Mouse (Mus musculus) brain, adult 2 months (tissue): ENCODE data around the gene Map3k7.

Source experiments
- DNase-seq: peaks from one replicate; pipeline ENCODE4 v3.0.0; 2011; ENCODE audit warnings: low read depth, low spot score

The Map3k7 gene

GRCm38 (mm10) chr4:31963354-31964193 is at the start of gene Map3k7:
Gene Map3k7 (plus strand): TSS chr4:31964097.
- peak; percentile 98 for DNase-seq

DNA sequence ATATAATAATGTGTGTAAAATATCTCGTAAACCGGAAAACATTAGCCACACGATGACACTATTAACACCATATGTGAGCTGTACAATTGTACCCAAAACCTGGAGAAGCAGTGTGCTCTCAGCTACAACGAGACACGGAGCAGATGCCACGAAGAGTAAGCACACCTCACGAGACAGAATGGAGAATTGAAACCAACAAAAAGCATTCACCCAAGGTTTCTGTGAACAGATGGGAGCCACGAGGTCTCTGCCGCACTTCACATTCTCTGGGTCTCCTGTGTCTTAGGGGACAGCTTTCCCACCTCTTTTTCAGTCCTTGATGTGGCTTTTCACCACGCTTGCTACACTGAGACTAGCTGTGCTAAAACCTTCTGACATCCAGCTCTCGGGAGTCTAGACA is 48.8 kb upstream of the Map3k7 start:
- no peak for DNase-seq

DNA sequence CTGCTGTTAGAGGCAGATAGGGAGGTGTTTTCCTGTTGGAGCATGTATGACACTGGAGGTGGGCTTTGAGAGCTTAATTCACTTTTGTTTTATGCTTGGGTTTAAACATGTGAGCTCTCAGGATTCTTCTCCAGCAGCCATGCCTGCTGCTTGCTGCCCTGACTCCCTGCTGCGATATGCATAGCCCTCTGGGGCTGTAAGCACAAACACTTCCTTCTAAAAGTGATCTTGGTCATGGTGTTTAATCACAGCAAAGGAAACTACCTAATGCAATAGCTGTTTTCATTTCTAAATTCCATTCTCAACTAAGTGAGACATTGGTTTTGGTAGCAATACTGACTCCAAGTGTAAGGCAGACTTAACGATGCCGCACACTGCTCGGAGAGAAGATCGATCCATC is 45.2 kb upstream of the Map3k7 start:
- DNase-seq, result no peak

GRCm38 (mm10) chr4:31922215-31922614 is 41.7 kb upstream of the Map3k7 start:
- no peak for DNase-seq

GRCm38 (mm10) chr4:31923437-31923836 is 40.5 kb upstream of the Map3k7 start:
- no peak for DNase-seq

- no peak for DNase-seq
These were observed 39.4 kb upstream of the Map3k7 start for GRCm38 (mm10) chr4:31924301-31925185.

- no peak for DNase-seq
These were observed 30.7 kb upstream of the Map3k7 start for GRCm38 (mm10) chr4:31933171-31933570.

- DNase-seq, result no peak
These were observed 28.0 kb upstream of the Map3k7 start for GRCm38 (mm10) chr4:31935831-31936306.

GRCm38 (mm10) chr4:31936358-31936757 is 27.5 kb upstream of the Map3k7 start:
- DNase-seq, result no peak

DNA sequence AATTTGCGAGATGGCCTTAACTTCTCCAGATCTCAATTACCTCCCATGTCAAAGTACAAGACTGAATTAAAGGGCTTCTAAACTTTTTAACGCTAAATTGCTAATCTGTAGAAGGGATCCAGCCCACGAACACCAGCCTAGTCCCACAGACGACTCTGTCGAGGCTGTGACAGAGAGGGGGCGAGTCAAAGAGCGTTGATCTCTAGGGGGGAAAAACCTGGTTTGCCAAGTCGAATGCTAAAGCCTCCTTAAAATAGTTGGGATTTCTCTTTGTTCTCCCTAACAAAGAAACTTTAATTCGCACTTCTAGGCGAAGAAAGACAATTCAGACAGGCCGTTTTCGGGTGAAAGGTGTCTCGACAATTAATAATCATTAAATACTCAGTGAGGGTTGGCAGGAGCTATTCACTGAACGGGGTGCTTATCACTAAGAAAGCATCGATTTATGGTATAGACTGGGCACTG is 27.0 kb upstream of the Map3k7 start:
- no peak for DNase-seq

GRCm38 (mm10) chr4:31937376-31938281 is 26.3 kb upstream of the Map3k7 start:
- DNase-seq, result no peak

DNA sequence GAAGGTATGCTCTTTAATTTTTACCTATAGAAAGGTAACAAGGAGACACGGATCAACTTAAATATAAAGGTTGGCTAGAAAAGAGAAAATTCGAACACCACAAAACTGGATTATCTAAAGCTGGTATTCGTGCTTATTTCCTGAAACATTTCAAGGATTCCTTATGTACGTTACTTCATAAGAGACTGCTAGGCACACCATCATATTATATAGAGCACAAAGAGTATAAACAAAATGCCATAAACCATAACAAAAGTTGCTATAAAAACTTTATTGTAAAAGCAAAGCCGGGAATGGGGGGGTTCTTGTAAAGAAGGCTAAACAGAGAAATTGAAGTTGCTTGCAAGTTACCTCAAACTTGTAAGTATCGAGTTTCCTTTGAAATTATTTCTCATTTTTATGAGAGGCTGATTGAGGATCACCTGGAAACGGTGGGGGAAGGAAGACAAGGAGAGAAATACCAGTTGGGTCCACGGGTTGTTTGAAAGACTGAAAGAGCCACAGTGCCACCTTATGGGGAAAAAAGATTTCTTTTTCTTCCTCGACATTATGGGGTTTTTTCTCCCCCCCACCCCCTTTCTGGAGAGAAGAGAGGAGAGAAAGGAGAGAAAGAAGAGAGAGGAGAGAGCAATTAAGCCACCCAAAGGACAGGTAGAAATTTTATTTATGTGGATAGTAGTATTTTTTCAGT is 25.3 kb upstream of the Map3k7 start:
- peak; percentile 69 for DNase-seq

- DNase-seq, result no peak
These were observed 22.3 kb upstream of the Map3k7 start for GRCm38 (mm10) chr4:31941616-31942015.

DNA sequence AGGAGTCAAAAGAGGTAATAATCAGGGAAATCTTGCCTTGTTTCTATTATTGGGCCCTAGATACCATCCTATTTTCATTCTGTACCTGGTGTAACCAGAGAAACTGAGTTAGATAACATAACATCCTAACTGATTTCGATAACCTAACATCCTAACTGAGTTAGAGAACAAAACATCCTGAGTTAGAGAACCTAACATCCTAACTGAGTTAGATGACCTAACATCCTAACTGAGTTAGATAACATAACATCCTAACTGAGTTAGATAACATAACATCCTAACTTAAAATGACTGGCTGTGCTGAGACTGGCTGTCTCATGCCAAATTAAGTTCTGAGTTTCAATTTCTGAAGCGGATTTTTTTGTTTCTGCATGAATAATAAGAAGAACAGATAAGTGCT is 20.9 kb upstream of the Map3k7 start:
- DNase-seq, result no peak

DNA sequence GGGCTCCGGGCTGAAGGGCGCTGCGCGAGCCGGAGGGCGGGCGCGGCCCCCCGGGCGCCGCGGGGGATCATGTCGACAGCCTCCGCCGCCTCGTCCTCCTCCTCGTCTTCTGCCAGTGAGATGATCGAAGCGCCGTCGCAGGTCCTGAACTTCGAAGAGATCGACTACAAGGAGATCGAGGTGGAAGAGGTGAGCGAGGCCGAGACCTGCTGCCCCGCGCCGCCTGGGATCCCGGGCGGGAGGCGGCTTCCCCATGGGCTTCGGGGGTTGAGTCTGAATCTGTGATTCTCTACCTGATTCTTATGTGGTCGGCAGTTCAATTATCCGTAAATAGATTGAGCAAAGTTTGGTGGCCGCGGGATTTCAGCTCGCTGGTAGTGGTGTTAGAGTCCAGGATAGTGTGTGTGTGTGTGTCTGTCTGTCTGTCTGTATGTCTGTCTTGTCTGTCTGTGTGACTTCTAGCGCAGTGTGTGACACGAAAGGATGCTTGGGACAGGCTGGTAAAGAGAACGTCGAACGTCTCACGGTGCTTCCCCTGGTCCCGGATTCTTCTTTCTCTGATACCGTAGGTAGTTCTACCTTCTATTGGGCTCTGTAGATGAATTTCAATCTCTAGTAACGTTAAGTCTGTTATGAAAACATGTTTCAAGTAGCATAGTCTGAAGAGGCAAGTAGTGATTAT is 438 bp downstream of the Map3k7 start:
- DNase-seq, result peak; percentile 9

GRCm38 (mm10) chr4:31965208-31965607 is 1.3 kb downstream of the Map3k7 start:
- no peak for DNase-seq

DNA sequence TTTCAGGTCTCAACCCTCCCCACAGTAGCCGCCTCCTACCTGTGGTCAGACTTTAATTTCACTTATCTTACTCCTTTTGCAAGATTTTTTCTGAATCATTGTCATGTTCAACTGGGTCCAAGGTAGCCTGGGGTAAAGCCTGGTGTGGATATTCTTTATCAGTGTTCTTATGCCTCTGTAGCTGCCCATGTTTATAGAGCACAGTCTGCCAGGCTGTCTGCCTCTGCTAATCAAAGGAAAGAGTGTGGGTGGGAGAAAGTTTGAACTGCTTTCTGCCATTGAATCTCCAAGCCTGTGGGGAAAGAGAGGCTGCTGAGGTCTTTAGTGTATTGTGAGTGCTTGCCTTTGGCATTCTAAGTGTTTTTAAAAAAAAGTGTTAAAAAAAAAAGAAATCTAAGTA is 7.5 kb downstream of the Map3k7 start:
- peak; percentile 13 for DNase-seq

DNA sequence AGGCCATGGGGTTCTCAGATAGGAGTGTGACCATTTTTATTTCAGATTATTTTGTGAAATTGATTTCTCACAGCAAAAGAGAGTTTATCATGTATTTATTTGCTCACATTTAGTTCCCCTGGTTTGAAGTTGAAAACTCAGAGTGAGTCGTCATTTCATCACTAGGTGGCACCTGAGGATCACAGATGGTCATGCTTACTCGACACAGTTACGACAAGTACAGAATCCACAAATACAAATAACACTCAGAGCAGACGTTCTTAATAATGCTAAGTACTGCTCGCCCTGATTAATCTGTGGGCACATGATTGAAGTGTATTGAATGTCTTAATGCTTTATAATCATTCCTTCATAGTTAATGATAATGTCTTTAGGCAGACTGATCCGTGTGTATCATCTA is 8.3 kb downstream of the Map3k7 start:
- DNase-seq, result peak; percentile 57

GRCm38 (mm10) chr4:31975260-31975950 is 11.5 kb downstream of the Map3k7 start:
- no peak for DNase-seq

DNA sequence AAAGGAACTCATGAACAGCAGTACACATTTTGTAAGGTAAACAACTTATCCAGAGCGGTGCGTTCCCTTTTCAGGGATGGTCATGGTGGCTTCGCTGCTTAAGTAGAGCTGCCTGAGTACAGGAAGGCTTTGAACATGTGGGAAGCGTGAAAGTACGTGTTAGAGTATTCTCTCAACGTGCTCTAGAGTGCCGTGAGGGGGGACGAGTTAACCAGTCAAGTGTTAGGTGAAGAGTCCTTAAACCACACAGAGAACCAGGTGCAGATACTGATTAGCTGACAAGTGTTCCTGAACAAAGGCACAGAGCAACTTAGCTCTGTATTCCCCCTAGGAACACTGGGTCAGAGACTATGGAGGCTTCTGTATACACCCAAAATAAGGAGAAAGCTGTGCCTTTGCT is 18.0 kb downstream of the Map3k7 start:
- no peak for DNase-seq
